Mouse (Mus musculus) cortical plate, adult 2 months (tissue): Measurements from ENCODE around the gene Insl3.

ENCODE experiments used
- CTCF ChIP-seq: fragments of 200-500 bp; IDR thresholded peaks from 2 replicates; pipeline ENCODE4 v1.5.1; 2011; ENCODE audit warnings: mild to moderate bottlenecking, control low read depth, low read length; ENCODE audit not compliant: insufficient read depth; ENCODE audit errors: extremely low read depth
- POLR2A ChIP-seq: fragments of 200-500 bp; IDR thresholded peaks from 2 replicates; pipeline ENCODE4 v1.6.1; 2011; ENCODE audit warnings: mild to moderate bottlenecking, low read length, control low read depth; ENCODE audit not compliant: insufficient read depth; ENCODE audit errors: extremely low read depth

GRCm38 (mm10) chr8:71687616-71688015, 1.4 kb upstream of the Insl3 start:
- TF ChIP-seq CTCF (no peak), POLR2A (no peak)
